8 mouse cellular contexts compared by ENCODE assay signal in genomic region chr2:155073978-155074765, GRCm38 (mm10). TPM values are rescaled to one million over a fixed set of nuclear protein-coding genes. Genes with fewer than 3 reads are reported as not detected.
DNase-seq lines count a peak whose midpoint lies in the region; ATAC-seq and TF ChIP-seq lines count a peak whose summit lies in the region.

Ahcy (minus strand) TSS chr2:155074497.

- peak; percentile 81 for DNase-seq in G1E (ENCODE audit: low spot score)
- peak; percentile 93 to 95 for DNase-seq in cerebellum, adult 18-20 months
- peak; percentile 91 for DNase-seq in forebrain, postnatal 0 days
- DNase-seq in heart, postnatal 4 days = peak; percentile 88
- DNase-seq in layer of hippocampus, adult 8-10 months (ENCODE audit: low spot score in 2 of 2) = peak; percentile 82 to 88
- peak; percentile 81 for DNase-seq in ovary, adult 18-20 months (ENCODE audit: low spot score)
- DNase-seq in thymus, postnatal 0 days (ENCODE audit: low spot score) = peak; percentile 92

- peaks cover 35% of the 10 kb centered on the region for H3K36me3 ChIP-seq in G1E (replicated peaks)
- H3K36me3 ChIP-seq in forebrain, postnatal 0 days (ENCODE audit: insufficient read depth) = no peaks in the 10 kb centered on the region
- H3K36me3 ChIP-seq in lung, embryonic 15.5 days = no peaks in the 10 kb centered on the region

- H3K9ac ChIP-seq in forebrain, postnatal 0 days = peak within 1 kb of the TSS; percentile 80
- H3K9ac ChIP-seq in lung, embryonic 15.5 days = peak within 1 kb of the TSS; percentile 76

- peak within 1 kb of the TSS; percentile 83 for H3K4me2 ChIP-seq in forebrain, postnatal 0 days (ENCODE audit: low read depth)
- H3K4me2 ChIP-seq in lung, embryonic 15.5 days = peak within 1 kb of the TSS; percentile 83

- 2% methylated on average over 56 of the region's 56 CpGs for WGBS in forebrain, postnatal 0 days
- 2% methylated on average over 56 of the region's 56 CpGs for WGBS in lung, embryonic 15.5 days

- H3K9me3 ChIP-seq in G1E (replicated peaks) = no peaks in the 10 kb centered on the region
- H3K9me3 ChIP-seq in forebrain, postnatal 0 days (ENCODE audit: low read length) = no peaks in the 10 kb centered on the region
- H3K9me3 ChIP-seq in lung, embryonic 15.5 days = no peaks in the 10 kb centered on the region

- H3K27me3 ChIP-seq in G1E (ENCODE audit: insufficient read depth, low read length) = no peaks in the 10 kb centered on the region
- no peaks in the 10 kb centered on the region for H3K27me3 ChIP-seq in forebrain, postnatal 0 days (ENCODE audit: insufficient read depth, low read length)
- H3K27me3 ChIP-seq in lung, embryonic 15.5 days = no peaks in the 10 kb centered on the region

- peaks cover 48% of the 10 kb centered on the region for H3K4me1 ChIP-seq in G1E (ENCODE audit: insufficient read depth, low read depth, low read length)
- H3K4me1 ChIP-seq in forebrain, postnatal 0 days (ENCODE audit: insufficient read depth) = peaks cover 19% of the 10 kb centered on the region
- H3K4me1 ChIP-seq in lung, embryonic 15.5 days = peaks cover 19% of the 10 kb centered on the region

- TF ChIP-seq CTCF in G1E (IDR thresholded peaks at IDR 0.05; ENCODE audit: low read depth, low read length) = no peak
- TF ChIP-seq CTCF in forebrain, postnatal 0 days (IDR thresholded peaks at IDR 0.05; ENCODE audit: low read depth) = no peak

- H3K27ac ChIP-seq in forebrain, postnatal 0 days (ENCODE audit: low read depth, low read length) = peak within 1 kb of the TSS; percentile 88
- peak within 1 kb of the TSS; percentile 68 for H3K27ac ChIP-seq in lung, embryonic 15.5 days

- peak; percentile 84 for ATAC-seq in G1E (ENCODE audit: extremely low read depth, insufficient number of reproducible peaks, low FRiP score, poor library complexity, severe bottlenecking)
- peak; percentile 95 for ATAC-seq in forebrain, postnatal 0 days
- peak; percentile 96 for ATAC-seq in lung, embryonic 15.5 days (ENCODE audit: borderline replicate concordance, extremely low read depth, low FRiP score, low TSS enrichment)

- peak within 1 kb of the TSS; percentile 80 for H3K4me3 ChIP-seq in G1E (ENCODE audit: low read depth, low read length)
- H3K4me3 ChIP-seq in forebrain, postnatal 0 days (ENCODE audit: low read depth, low read length) = peak within 1 kb of the TSS; percentile 70
- peak within 1 kb of the TSS; percentile 71 for H3K4me3 ChIP-seq in lung, embryonic 15.5 days

RNA-seq across cellular contexts. Expression of gene Ahcy, which starts in this region (rescaled TPM):
- total RNA-seq in G1E (2014; fragmentation: Nextera tagmentation) (73.3 and 86.1 TPM in 2 replicates), G1E (2017) (13.5 and 13.7 TPM in 2 replicates)
- 11.7 and 31.8 TPM in 2 replicates for polyA plus RNA-seq in G1E (2012)
- total RNA-seq in forebrain, postnatal 0 days (2014; rRNA removed) = 62.7 and 70.1 TPM in 2 replicates
- 42.2 and 42.6 TPM in 2 replicates for polyA plus RNA-seq in forebrain, postnatal 0 days (2015; fragmentation: Nextera tagmentation; extraction: Ambion mirVana)
- 10 to 100 TPM; 19.7 to 22.6 TPM for total RNA-seq in heart, postnatal 4 days (2021)
- 10 to 100 TPM; 14.8 to 16.8 (median 16.3) TPM for total RNA-seq in layer of hippocampus, adult 8-10 months (2022)
- polyA plus RNA-seq in lung, embryonic 15.5 days (2015; fragmentation: Nextera tagmentation; extraction: Ambion mirVana) = 61.9 and 62.3 TPM in 2 replicates
- 50.9 and 53.8 TPM in 2 replicates for polyA plus RNA-seq in thymus, postnatal 0 days (2015; fragmentation: Nextera tagmentation; extraction: Ambion mirVana)

Comparison
In these comparisons a context has a peak if more than half of its experiments do, and no peak if none do; other contexts are left out.
1. Peak in every context shown above with its lines: DNase-seq, ATAC-seq, H3K4me3 ChIP-seq and H3K27ac ChIP-seq.